Mouse (Mus musculus) erythroblast, embryonic 14.5 days (primary cell): Measurements from ENCODE around the gene Stoml1.

Experiments used
- GATA1 ChIP-seq: IDR thresholded peaks from 2 replicates; pipeline ENCODE4 v1.6.1; 2012; ENCODE audit warnings: low read length, inconsistent platforms, mixed read lengths
- TAL1 ChIP-seq: IDR thresholded peaks from 3 replicates; pipeline ENCODE4 v1.6.1; 2012; ENCODE audit warnings: low read length, inconsistent platforms, mixed read lengths

DNA sequence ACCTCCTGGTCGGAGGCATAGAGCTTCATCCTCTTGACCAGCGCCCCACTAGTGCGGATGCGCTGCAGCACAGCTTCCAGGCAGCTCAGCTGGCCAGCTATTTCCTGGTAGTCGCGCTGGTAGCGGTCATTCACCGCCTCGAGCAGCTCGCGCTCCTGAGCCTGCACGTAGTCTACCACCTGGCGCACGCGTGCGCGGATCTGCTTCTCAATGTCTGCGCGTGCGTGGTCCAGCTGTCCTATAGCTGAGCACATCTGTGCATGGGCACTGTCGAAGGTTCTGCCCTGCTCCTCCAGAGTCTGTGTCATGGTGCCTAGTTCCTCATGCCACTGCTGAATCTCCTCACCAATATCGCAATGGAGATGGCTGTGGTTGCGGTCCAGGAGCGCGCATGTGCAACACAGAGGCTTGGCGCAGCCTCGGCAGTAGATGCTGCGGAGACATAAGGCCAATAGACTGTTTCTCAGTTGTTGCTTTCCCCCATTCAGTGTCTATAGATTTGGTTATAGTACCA lies 18.4 kb upstream of the Stoml1 start:
- TF ChIP-seq GATA1 (no peak), TAL1 (no peak)
